Mouse (Mus musculus) MEL (cell line): Measurements from ENCODE around the gene Ovch2. TPM values are rescaled to one million over a fixed set of nuclear protein-coding genes. Genes with fewer than 3 reads are reported as not detected.
A peak's percentile ranks its signal among the peaks of the same experiment; 100 is the strongest.
"Not testable (repeated sequence)": the region's sequence is repeated elsewhere in the genome, so short reads cannot be mapped to it uniquely, and the experiment has no call there.

Source experiments
- DNase-seq: peaks from one replicate; pipeline ENCODE4 v3.0.0; 2011; ENCODE audit warnings: low read depth, low spot score
- H3K27ac ChIP-seq: 2 replicates; pipeline ENCODE4 v1.5.1; 2012; ENCODE audit warnings: low read depth, mild to moderate bottlenecking, control low read depth, low read length, moderate library complexity; ENCODE audit not compliant: control insufficient read depth
- H3K27me3 ChIP-seq, 2 experiments: fragments of 150-350 bp in 1 of 2; sonication (generic) in 1 of 2; 2 replicates each; pipeline ENCODE4 v1.6.1; 2012; ENCODE audit warnings: low read length in 2 of 2, mild to moderate bottlenecking in 2 of 2, improper control_type of control experiment in 1 of 2, moderate library complexity in 1 of 2; ENCODE audit not compliant: insufficient read depth in 2 of 2, control insufficient read depth in 1 of 2
- H3K36me3 ChIP-seq, 2 experiments: 2 replicates each; pipeline ENCODE4 v1.6.1; 2012 to 2014; ENCODE audit warnings: low read length in 2 of 2, improper control_type of control experiment in 1 of 2, inconsistent platforms in 1 of 2, mild to moderate bottlenecking in 1 of 2; ENCODE audit not compliant: insufficient read depth in 2 of 2, control insufficient read depth in 1 of 2
- H3K4me1 ChIP-seq, 2 experiments: fragments of 150-350 bp in 1 of 2; sonication (generic) in 1 of 2; 2 replicates each; pipeline ENCODE4 v1.6.1; 2012; ENCODE audit warnings: low read length in 2 of 2, improper control_type of control experiment in 1 of 2, mild to moderate bottlenecking in 1 of 2; ENCODE audit not compliant: insufficient read depth in 2 of 2, control insufficient read depth in 1 of 2
- H3K4me3 ChIP-seq, 2 experiments: fragments of 150-350 bp in 1 of 2; sonication (generic) in 1 of 2; 2 replicates each; pipeline ENCODE4 v1.5.1; 2012; ENCODE audit warnings: low read depth in 2 of 2, low read length in 2 of 2, mild to moderate bottlenecking in 2 of 2, moderate library complexity in 2 of 2, control low read depth in 1 of 2, improper control_type of control experiment in 1 of 2; ENCODE audit not compliant: control insufficient read depth in 1 of 2, insufficient read depth in 1 of 2
- H3K79me2 ChIP-seq: 2 replicates; pipeline ENCODE4 v1.6.1; 2012; ENCODE audit warnings: mild to moderate bottlenecking, low read length, moderate library complexity; ENCODE audit not compliant: control insufficient read depth, poor library complexity, insufficient read depth
- H3K9ac ChIP-seq: 2 replicates; pipeline ENCODE4 v1.6.1; 2012; ENCODE audit warnings: low read depth, mild to moderate bottlenecking, control low read depth, low read length, moderate library complexity; ENCODE audit not compliant: control insufficient read depth, poor library complexity, severe bottlenecking
- H3K9me3 ChIP-seq: fragments of 150-350 bp; sonication (generic); replicated peaks from 2 replicates; pipeline ENCODE4 v1.6.1; 2012; ENCODE audit warnings: mild to moderate bottlenecking, low read length, improper control_type of control experiment, moderate library complexity; ENCODE audit not compliant: insufficient read depth
- CTCF ChIP-seq, 3 experiments: IDR thresholded peaks in 2 of 3; conservative IDR thresholded peaks in 1 of 3; 2 replicates each; pipeline ENCODE4 v1.5.1; 2011 to 2012; ENCODE audit warnings: low read length in 3 of 3, low read depth in 2 of 3, mild to moderate bottlenecking in 2 of 3, improper control_type of control experiment in 1 of 3, inconsistent platforms in 1 of 3, mixed read lengths in 1 of 3, moderate library complexity in 1 of 3; ENCODE audit not compliant: control insufficient read depth in 1 of 3, insufficient read depth in 1 of 3, poor library complexity in 1 of 3, severe bottlenecking in 1 of 3
- E2F4 ChIP-seq: IDR thresholded peaks from 2 replicates; pipeline ENCODE4 v1.6.1; 2011; ENCODE audit warnings: low read depth, low read length, improper control_type of control experiment, borderline replicate concordance
- GABPA ChIP-seq: IDR thresholded peaks from 2 replicates; pipeline ENCODE4 v1.6.1; 2012; ENCODE audit warnings: low read depth, mild to moderate bottlenecking, inconsistent platforms, low read length, improper control_type of control experiment, moderate library complexity
- MAFK ChIP-seq: IDR thresholded peaks from 2 replicates; pipeline ENCODE4 v1.6.1; 2011; ENCODE audit warnings: low read depth, mild to moderate bottlenecking, low read length, improper control_type of control experiment, borderline replicate concordance
- MAZ ChIP-seq: IDR thresholded peaks from 2 replicates; pipeline ENCODE4 v1.6.1; 2012; ENCODE audit warnings: low read depth, mild to moderate bottlenecking, inconsistent platforms, low read length, improper control_type of control experiment
- RAD21 ChIP-seq: IDR thresholded peaks from 2 replicates; pipeline ENCODE4 v1.6.1; 2011; ENCODE audit warnings: mild to moderate bottlenecking, low read depth, low read length, improper control_type of control experiment
- SMC3 ChIP-seq: IDR thresholded peaks from 2 replicates; pipeline ENCODE4 v1.6.1; 2011; ENCODE audit warnings: low read depth, low read length, improper control_type of control experiment
- TCF12 ChIP-seq: IDR thresholded peaks from 2 replicates; pipeline ENCODE4 v1.6.1; 2014; ENCODE audit warnings: low read depth, mild to moderate bottlenecking, inconsistent platforms, low read length, improper control_type of control experiment, moderate library complexity
- USF1 ChIP-seq: IDR thresholded peaks from 2 replicates; pipeline ENCODE4 v1.6.1; 2014; ENCODE audit warnings: low read depth, mild to moderate bottlenecking, inconsistent platforms, low read length, improper control_type of control experiment, moderate library complexity
- ZKSCAN1 ChIP-seq: IDR thresholded peaks from 2 replicates; pipeline ENCODE4 v1.6.1; 2012; ENCODE audit warnings: low read depth, mild to moderate bottlenecking, inconsistent platforms, low read length, improper control_type of control experiment, moderate library complexity
- polyA plus RNA-seq, 2 experiments: library from polyadenylated mRNA; stranded (reverse) in 1 of 2; unstranded in 1 of 2; fragments of >175 nt in 1 of 2; fragments of >200 nt in 1 of 2; gene quantifications; 2 replicates each; pipeline versions ENCODE4 v1.2.1 to v1.2.4; 2012; ENCODE audit warnings: low replicate concordance in 2 of 2, low read depth in 1 of 2; ENCODE audit not compliant: insufficient read length in 2 of 2, insufficient read depth in 1 of 2, missing spikeins in 1 of 2
- total RNA-seq: library from RNA; depleted of rRNA; stranded (reverse); fragments of 300-350 nt; gene quantifications from 2 replicates; pipeline ENCODE4 v1.2.3, GENCODE M21; 2012; rRNA removed

Gene Ovch2
- total RNA-seq (not detected in 2 replicates), polyA plus RNA-seq (not detected)

GRCm38 (mm10) chr7:107801108-107801507, at the start of gene Ovch2:
TSS of gene Ovch2 (minus strand) at chr7:107801208.
- Histone ChIP-seq H3K4me1 (no peaks in the 10 kb centered on the region), H3K27ac (no peak within 1 kb of the TSS), H3K4me3 (no peak within 1 kb of the TSS), H3K9me3 (no peaks in the 10 kb centered on the region), H3K36me3 (no peaks in the 10 kb centered on the region), H3K79me2 (no peaks in the 10 kb centered on the region), H3K9ac (no peak within 1 kb of the TSS), H3K27me3 (no peaks in the 10 kb centered on the region)
- TF ChIP-seq MAZ (no peak), GABPA (no peak), MAFK (no peak), RAD21 (no peak), ZKSCAN1 (no peak), E2F4 (no peak), TCF12 (no peak)
- no peak for DNase-seq

- not testable (repeated sequence) for H3K4me1 ChIP-seq, H3K27me3 ChIP-seq, H3K36me3 ChIP-seq, H3K79me2 ChIP-seq, DNase-seq, H3K9ac ChIP-seq, H3K4me3 ChIP-seq, H3K9me3 ChIP-seq, H3K27ac ChIP-seq
Observed at GRCm38 (mm10) chr7:107847390-107847789, 46.4 kb upstream of the Ovch2 start, which contains the start of gene Olfr470. TSS of gene Olfr470 (minus strand) at chr7:107847490.

GRCm38 (mm10) chr7:107841719-107842118, 40.7 kb upstream of the Ovch2 start:
- H3K9me3 ChIP-seq, result no peaks in the 10 kb centered on the region
- no peaks in the 10 kb centered on the region for H3K4me1 ChIP-seq
- TF ChIP-seq CTCF (IDR thresholded peaks at IDR 0.05 in 2 of 3, conservative IDR thresholded peaks at IDR 0.05 in 1 of 3; ENCODE audit: control insufficient read depth in 1 of 3, insufficient read depth in 1 of 3, low read depth in 2 of 3, low read length in 3 of 3, poor library complexity in 1 of 3, severe bottlenecking in 1 of 3) (peak in 2 of 3 experiments; percentile 35 to 40; a peak in 4 of 6 replicates), USF1 (no peak), SMC3 (0 out of 2 replicates have a peak, but pooled peaks have one; percentile 10)
- H3K27me3 ChIP-seq, result no peaks in the 10 kb centered on the region
- no peak overlapping the region for H3K9ac ChIP-seq
- H3K36me3 ChIP-seq, result no peaks in the 10 kb centered on the region
- H3K27ac ChIP-seq, result no peak overlapping the region
- H3K4me3 ChIP-seq, result no peak overlapping the region
- peak; percentile 20 for DNase-seq
- H3K79me2 ChIP-seq, result no peaks in the 10 kb centered on the region

DNA sequence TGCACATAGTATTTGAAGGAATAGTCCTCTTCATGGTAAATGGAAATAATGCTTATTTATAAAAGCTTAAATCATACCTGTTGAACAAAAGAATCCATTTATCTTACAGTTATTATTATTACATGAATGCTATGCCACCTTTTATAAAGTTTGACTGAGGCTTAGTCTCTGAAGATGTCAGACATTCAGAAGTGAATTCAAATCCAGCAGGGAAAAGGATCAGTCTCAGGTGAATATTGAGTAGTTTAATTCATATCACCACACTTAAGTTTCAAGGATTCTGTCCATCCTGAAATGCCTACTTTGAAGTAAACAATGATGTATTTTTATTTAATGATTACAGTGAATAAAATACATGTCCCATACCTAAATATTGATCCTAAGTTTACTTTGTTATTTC, 24.4 kb upstream of the Ovch2 start, which contains the start of gene Olfr469:
Gene Olfr469 (minus strand): TSS at position 101 of the 400 bp plus-strand sequence.
- H3K27me3 ChIP-seq, H3K9me3 ChIP-seq, H3K9ac ChIP-seq, H3K36me3 ChIP-seq, H3K4me1 ChIP-seq, H3K27ac ChIP-seq, H3K79me2 ChIP-seq, DNase-seq, H3K4me3 ChIP-seq: not testable (repeated sequence)

DNA sequence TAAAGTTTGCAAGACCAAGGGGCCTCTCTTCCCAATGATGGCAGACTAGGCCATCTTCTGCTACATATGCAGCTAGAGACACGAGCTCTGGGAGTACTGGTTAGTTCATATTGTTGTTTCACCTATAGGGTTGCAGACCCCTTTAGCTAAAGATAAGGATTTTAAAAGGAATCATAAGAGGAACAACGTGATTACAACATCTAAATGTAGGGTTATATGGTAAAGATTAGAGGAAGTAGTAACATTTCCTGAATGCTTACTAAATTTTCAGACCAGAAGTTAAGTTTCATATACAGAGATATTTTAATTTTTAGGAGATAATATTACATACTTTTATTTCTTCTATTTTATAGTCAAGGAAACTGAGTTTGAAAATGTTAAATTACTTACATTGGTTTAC, 22.9 kb upstream of the Ovch2 start:
- H3K27me3 ChIP-seq, H3K79me2 ChIP-seq, H3K27ac ChIP-seq, H3K4me3 ChIP-seq, H3K4me1 ChIP-seq, H3K36me3 ChIP-seq, H3K9me3 ChIP-seq, DNase-seq, H3K9ac ChIP-seq: not testable (repeated sequence)
